Mouse (Mus musculus): ENCODE results near the gene Dhrs7c.

Dhrs7c gene

GRCm38 (mm10) chr11:67797931-67798330, at the start of gene Dhrs7c:
Dhrs7c (plus strand) TSS chr11:67798187.
- no peak for DNase-seq (ENCODE audit: low spot score)

GRCm38 (mm10) chr11:67756287-67756686, 41.7 kb upstream of the Dhrs7c start:
- no peak for DNase-seq (ENCODE audit: low spot score)

GRCm38 (mm10) chr11:67757373-67758167, 40.4 kb upstream of the Dhrs7c start:
- no peak for DNase-seq (ENCODE audit: low spot score)

GRCm38 (mm10) chr11:67771053-67771452, 26.9 kb upstream of the Dhrs7c start, which contains the start of gene Glp2r:
Glp2r (minus strand) TSS chr11:67771153.
- no peak for DNase-seq (ENCODE audit: low spot score)

- DNase-seq (ENCODE audit: low spot score), result no peak
Measured at GRCm38 (mm10) chr11:67771691-67772090, 26.3 kb upstream of the Dhrs7c start.

- DNase-seq (ENCODE audit: low spot score), result peak; percentile 53
Measured at GRCm38 (mm10) chr11:67772577-67772976, 25.4 kb upstream of the Dhrs7c start.

GRCm38 (mm10) chr11:67774379-67774778, 23.6 kb upstream of the Dhrs7c start, which contains the start of gene Gsg1l2:
Gsg1l2 (plus strand) TSS chr11:67774608.
- no peak for DNase-seq (ENCODE audit: low spot score)

- DNase-seq (ENCODE audit: low spot score), result no peak
Measured at GRCm38 (mm10) chr11:67790182-67790581, 7.8 kb upstream of the Dhrs7c start.

GRCm38 (mm10) chr11:67800130-67800723, 2.2 kb downstream of the Dhrs7c start:
- DNase-seq (ENCODE audit: low spot score), result no peak

- DNase-seq (ENCODE audit: low spot score), result no peak
Measured at GRCm38 (mm10) chr11:67801169-67801568, 3.2 kb downstream of the Dhrs7c start.

GRCm38 (mm10) chr11:67805538-67805937, 7.6 kb downstream of the Dhrs7c start:
- DNase-seq (ENCODE audit: low spot score), result no peak

- no peak for DNase-seq (ENCODE audit: low spot score)
Measured at GRCm38 (mm10) chr11:67806832-67807597, 9.0 kb downstream of the Dhrs7c start.

- DNase-seq (ENCODE audit: low spot score), result no peak
Measured at GRCm38 (mm10) chr11:67808051-67808450, 10.1 kb downstream of the Dhrs7c start.

GRCm38 (mm10) chr11:67811535-67811934, 13.5 kb downstream of the Dhrs7c start:
- DNase-seq (ENCODE audit: low spot score), result no peak

GRCm38 (mm10) chr11:67819604-67820003, 21.6 kb downstream of the Dhrs7c start:
- DNase-seq (ENCODE audit: low spot score), result no peak

GRCm38 (mm10) chr11:67820221-67820620, 22.2 kb downstream of the Dhrs7c start:
- no peak for DNase-seq (ENCODE audit: low spot score)

- no peak for DNase-seq (ENCODE audit: low spot score)
Measured at GRCm38 (mm10) chr11:67821560-67821959, 23.6 kb downstream of the Dhrs7c start.

GRCm38 (mm10) chr11:67828360-67829059, 30.5 kb downstream of the Dhrs7c start:
- no peak for DNase-seq (ENCODE audit: low spot score)

GRCm38 (mm10) chr11:67829530-67829929, 31.5 kb downstream of the Dhrs7c start:
- no peak for DNase-seq (ENCODE audit: low spot score)

- DNase-seq (ENCODE audit: low spot score), result no peak
Measured at GRCm38 (mm10) chr11:67831820-67832219, 33.8 kb downstream of the Dhrs7c start.

- no peak for DNase-seq (ENCODE audit: low spot score)
Measured at GRCm38 (mm10) chr11:67835408-67836078, 37.6 kb downstream of the Dhrs7c start.

All from left cerebral cortex, adult 11 months (tissue).